Mouse (Mus musculus) spleen, postnatal 14 days (tissue): ENCODE results near the gene 4921501E09Rik.
A peak's percentile ranks its signal among the peaks of the same experiment; 100 is the strongest.
"Not testable (repeated sequence)": the region's sequence is repeated elsewhere in the genome, so short reads cannot be mapped to it uniquely, and the experiment has no call there.

Experiments
- DNase-seq, 2 experiments: peaks; one replicate each; pipeline ENCODE4 v3.0.0; 2021 to 2022; ENCODE audit warnings: low spot score in 2 of 2

Gene 4921501E09Rik

DNA sequence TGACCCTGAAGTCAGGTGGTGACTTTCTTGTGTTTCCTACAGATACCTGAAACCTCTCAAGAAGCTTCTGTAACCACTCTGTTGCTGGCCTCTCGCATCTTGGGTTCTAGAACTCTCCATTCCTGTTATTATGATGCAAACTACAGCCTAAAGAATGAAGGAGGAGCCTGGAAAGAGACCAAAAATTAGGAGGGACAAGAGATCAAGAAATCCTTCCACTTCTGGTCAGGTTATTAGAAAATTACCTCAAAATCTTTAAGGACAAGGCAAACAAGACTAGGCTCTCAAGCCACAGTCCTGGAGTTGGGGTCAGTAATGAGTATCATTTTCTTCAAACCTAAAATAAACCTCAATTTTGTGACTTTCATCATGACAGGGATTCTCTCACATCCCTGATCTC is at the start of gene 4921501E09Rik:
Gene 4921501E09Rik (minus strand): TSS at position 101 of the 400 bp plus-strand sequence.
- DNase-seq, result no peak

DNA sequence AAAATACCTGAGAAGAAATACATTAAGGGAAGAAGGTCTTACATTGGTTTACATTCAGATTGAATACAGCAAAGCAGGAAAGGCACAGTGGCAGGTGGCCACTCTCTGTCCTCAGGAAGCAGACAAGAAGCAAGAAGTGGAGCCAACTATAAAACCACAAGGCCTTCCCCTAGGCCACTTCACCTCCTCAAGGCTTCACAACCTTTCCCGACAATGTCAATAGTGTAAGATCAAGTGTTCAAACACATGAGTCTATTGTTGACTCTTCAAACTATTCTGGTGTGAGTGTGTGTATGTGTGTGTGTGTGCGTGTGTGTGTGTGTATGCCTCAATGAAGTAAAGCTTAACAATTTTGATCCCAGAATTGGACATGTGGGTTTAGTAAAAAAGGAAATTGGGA is 29.5 kb upstream of the 4921501E09Rik start:
- no peak for DNase-seq

DNA sequence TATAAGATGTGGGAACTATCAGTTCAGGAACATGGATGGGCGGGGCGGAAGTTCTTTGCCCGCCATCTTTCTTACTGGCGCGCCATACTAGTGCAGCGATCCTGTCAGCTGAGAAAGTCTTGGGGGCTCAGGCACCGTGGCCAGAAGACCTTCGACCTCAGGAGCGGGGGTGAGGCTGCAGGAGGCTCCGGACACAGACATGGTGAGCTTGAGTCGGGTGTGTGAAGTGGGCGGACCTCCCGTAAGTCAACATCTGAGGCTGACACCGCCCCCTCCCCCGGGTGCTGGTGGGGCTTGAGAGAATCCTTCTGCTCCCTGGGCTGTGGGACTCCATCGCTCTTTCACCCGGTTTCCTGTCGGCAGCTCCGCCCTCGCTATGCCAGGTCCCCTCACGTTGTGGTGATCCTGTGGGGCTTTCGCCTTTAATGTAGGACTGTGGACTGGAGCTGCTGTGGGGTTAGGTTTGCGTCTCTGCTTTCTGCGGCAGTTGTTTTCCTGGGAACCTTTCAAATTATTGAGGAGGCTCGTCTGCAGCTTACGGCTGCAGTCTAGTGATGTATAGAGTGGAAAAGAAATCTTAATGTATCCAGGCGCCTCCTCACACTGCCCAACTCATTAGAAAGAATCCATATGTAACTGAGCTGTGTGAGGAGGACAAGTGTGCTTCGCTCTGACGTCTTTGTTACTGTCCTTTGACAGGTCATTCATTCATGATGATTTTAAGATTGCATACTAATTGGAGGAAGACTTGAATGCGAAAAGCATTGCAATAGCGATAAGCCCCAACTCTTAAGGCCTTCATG is 24.7 kb upstream of the 4921501E09Rik start:
- peak; percentile 13 to 47 for DNase-seq

DNA sequence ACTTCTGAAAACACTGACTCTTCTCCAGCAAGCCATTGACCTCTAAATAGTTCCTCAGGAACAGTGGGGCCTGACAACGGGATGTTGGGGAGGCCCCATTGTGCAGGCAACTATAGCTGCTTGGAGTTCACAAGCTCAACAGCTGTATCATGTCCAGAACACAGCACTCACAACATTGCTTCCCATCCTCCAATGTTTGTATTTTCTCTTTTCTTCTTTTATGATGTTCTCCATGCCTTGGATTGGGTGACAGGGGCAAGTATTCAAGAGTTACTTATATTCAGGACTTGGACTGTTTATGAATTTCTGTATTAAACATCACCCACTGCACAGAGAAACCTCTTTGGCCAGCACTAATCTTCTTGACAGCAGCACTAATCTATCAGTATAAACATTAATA is 23.8 kb upstream of the 4921501E09Rik start:
- no peak for DNase-seq

DNA sequence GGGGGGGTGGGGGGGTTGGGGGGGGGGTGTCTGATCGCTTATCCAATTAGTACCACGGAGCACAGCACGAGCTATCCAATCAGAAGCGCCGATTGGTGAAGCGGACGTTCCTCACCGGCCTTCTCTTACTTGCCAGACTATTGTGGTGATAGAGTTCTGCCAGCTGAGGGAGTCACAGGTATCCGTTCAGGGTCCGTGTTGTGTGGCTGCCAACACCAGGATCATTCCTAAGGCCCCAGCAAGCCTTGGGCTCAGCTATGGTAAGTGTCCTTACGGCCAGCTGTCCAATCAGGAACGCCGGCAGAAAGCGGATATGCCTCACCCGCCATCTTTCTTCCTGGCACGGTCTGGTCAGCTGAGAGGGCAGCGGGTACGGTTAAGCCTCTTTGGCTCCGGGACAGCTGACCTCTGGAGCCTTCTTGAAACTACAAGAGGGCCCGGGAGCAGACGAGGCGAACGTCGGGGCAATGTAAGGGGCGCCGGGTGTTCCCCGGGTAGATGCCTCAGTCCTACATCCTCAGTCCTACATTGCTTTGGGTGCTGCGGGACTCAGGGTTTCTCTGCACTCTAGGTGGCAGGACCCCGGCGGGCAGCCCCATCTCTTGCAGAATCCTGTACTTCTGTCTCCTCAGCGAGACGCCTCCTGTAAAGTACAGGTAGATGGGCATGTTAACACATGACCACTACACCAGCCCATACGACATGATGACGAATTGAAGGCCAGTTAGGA is 21.5 kb upstream of the 4921501E09Rik start, which contains the start of gene Zfp563:
Gene Zfp563 (plus strand): TSS at position 91 of the 730 bp plus-strand sequence.
- peak; percentile 61 to 74 for DNase-seq

DNA sequence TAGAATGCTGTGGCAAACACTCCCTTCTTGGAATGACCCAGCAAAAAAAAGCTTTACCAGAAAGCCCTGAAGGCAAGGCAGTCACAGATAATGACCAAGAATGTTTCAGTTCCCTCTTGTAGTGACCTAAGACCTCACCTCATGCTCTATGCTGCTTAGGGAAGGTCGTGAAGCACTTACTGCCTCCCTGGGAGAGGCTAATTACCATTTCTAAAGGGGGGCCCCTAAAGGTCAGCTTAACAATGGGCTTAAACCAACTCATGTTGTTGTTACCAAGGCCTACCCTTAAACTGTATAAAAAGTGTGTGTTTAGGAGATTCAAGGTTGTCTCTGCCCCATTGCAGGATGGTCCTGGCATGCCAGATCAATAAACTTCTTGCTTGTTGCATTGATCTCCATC is 4.9 kb downstream of the 4921501E09Rik start:
- no peak for DNase-seq

DNA sequence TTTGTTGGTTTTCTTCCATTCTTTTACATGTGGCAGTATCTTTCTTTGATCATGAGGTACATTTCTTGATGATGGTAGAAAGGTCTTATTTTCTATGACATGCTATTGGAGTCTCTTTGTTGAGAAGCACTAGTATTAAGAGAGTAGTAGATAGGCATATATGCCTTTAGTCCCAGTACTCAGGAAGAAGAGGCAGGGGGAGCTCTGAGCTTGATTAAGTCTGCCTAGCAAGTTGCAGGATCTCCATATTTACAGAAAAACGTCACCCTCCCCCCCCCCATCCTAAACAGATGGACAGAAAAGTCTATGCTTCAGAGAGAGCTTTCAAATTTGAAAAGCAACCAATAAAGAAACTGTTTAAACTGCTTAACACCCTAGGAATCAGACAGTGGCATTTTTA is 9.1 kb downstream of the 4921501E09Rik start:
- DNase-seq, result no peak

DNA sequence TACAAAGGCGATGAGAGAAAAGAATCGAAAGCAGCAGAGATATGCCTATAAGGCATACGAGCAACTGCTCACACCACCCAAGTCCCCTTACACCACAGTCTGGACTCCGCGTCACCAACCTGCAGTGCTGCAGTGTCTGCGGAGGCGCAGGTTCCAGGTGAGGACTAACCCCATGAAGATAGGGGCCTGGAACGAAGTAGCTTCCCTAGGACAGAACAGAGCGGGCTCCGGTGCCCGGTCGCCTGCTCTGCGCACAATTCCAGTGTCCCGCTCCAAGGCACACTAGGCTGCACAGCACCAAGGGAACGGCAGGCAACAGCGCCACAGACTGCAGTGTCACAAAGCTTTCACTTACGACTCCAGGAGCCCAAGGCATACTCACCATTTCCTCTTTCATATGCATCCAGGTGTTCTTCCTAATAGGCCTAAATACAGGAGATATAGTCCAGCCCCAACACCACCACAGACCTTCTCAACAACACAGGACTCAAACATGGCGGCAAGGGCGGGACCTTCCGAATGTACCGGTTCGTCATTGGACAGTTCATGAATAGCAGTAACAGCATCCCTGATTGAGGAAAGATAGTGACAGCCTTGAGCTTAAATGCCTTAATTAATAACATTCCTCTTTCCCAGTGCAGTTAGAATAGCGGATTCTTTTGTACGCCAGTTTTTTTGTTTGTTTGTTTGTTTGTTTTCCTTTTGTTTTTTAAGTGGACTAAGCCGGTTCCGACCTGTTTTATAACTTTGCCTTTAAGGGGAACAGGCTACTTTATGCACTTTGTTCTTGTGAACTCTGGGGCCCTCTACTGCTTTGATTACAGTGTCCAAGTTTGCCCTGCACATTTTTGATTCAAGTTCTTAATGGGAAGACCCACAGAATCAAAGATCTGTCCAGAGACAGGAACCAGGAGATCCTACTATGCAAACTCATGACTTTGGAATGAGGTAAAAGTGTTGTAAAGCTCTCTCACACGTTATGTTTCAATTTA is 34.7 kb downstream of the 4921501E09Rik start, which contains the start of gene Zfp763:
Gene Zfp763 (minus strand): TSS at position 503 of the 992 bp plus-strand sequence.
- DNase-seq, result peak; percentile 40 to 53

DNA sequence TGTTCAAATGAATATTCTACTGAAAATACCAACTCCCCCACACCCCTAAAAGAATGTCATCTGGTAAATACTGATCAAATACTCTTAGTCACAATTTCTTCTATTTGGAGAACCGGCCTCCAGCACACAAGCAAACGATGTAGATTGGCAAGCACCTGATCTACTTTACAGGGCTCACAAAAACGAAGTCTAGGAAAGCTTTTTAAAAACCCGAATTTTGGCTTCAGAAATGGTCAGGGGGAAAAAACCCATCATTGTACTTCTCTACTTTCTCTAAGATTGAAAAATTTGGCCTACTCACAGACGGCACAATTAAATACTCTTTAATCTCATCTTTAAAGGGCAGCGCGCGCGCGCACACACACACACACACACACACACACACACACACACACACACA is 35.5 kb downstream of the 4921501E09Rik start:
- no peak for DNase-seq

DNA sequence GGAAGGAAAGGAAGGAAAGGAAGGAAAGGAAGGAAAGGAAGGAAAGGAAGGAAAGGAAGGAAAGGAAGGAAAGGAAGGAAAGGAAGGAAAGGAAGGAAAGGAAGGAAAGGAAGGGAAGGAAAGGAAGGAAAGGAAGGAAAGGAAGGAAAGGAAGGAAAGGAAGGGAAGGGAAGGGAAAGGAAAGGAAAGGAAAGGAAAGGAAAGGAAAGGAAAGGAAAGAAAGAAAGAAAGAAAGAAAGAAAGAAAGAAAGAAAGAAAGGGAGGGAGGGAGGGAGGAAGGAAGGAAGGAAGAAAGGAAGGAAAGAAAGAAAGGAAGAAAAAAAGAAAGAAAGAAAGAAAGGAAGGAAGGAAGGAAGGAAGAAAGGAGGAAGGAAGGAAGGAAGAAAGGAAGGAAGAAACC is 47.4 kb downstream of the 4921501E09Rik start:
- not testable (repeated sequence) for DNase-seq
